Mouse (Mus musculus): Measurements from ENCODE around the gene Tmeff1.

The Tmeff1 gene

DNA sequence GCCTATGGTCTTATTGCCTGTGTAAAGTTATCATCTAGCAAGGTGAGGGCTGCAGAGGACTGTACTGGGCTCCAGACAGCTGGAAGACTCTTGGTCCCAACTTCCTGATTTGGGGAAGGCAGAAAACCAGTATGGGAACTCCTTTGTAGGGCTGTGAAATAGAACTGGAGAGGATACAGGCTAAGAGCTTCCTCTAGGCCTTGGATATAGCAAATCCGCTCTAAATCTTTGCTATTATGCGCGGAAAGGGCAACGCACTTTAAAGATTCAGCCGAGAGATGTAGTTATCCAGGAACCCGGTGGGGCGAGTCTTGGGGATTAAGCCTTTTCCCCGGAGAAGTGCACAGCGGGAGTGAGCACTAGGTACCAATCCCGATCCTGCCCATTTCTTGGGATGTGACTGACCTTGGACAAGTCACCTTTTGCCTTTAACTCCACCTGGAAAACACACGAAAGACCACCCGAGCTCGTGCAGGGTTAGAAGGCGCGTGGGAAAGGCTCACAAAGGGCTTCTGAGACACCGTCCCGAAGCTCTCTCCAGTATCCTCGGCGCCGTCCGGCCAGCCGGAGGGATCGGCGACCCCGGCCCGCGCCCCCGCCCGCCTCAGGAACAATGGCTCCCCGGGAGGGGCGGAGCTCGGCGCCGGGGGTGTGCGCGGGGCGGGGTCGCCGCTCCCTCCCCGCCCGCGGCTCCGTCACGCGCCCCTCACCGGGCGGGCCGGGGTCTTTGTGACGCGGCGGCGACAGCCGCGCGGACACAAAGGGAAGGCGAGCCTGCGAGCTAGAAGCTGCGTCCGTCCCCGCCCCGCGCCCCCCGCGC lies at the start of gene Tmeff1:
Tmeff1 (plus strand) TSS at position 754 of the 820 bp plus-strand sequence.
- no peak for DNase-seq

DNA sequence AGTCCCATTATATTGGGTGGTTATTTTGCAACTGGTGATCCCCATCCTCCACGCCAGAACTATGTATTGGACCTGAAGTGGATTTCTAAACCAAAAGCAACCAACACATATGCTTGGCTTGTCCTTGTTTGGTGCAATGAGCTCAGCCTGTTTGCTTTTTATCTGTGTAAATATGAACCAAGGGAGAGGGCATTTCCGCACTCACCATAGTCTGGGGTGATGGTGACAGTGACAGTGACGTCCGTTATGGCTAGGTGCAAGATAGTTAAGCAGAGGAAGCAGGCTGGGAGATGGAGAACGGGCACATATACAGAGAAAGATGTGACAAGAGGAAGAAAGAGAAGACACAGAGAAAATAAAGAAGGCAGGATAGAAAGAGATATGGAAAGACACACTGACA lies 48.7 kb upstream of the Tmeff1 start:
- DNase-seq = no peak

GRCm38 (mm10) chr4:48537024-48537423 lies 48.0 kb upstream of the Tmeff1 start:
- DNase-seq = no peak

- DNase-seq = no peak
These were observed 46.4 kb upstream of the Tmeff1 start for GRCm38 (mm10) chr4:48538581-48538980.

GRCm38 (mm10) chr4:48539841-48540575 lies 45.0 kb upstream of the Tmeff1 start, which contains the start of gene Msantd3:
Gene Msantd3 (plus strand): TSS chr4:48539935.
- DNase-seq = peak; percentile 69 to 71

DNA sequence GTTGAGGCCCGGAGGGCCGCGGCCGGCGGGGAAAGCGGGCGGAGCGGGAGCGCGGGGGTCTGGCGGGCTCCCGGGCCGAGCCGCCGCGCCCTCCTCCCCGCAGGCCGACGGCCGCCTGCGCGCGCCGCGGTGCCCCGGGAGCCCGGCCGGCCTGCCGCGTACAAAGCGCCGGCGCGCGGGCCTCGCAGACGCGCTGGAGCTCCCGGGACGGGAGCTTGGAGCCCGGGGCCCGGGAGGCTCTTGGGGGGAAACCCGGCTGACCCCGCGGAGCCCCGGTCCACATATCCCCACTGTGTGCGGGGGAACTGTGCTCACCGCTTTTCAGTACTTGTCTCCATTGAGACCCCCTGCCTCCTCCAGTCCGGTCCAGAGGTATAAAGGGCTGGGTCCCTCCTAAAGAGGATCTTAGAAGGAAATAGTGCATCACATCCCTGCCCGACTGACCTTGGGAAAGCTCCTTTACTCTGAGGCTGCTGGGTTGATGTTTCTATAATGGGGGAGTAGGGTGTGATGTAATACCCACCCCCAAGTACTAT lies 44.3 kb upstream of the Tmeff1 start:
- DNase-seq = peak; percentile 46 to 63

GRCm38 (mm10) chr4:48541526-48542250 lies 43.3 kb upstream of the Tmeff1 start:
- no peak for DNase-seq

- peak in 1 of 2 experiments; percentile 7 for DNase-seq
These were observed 42.6 kb upstream of the Tmeff1 start for GRCm38 (mm10) chr4:48542351-48542750.

DNA sequence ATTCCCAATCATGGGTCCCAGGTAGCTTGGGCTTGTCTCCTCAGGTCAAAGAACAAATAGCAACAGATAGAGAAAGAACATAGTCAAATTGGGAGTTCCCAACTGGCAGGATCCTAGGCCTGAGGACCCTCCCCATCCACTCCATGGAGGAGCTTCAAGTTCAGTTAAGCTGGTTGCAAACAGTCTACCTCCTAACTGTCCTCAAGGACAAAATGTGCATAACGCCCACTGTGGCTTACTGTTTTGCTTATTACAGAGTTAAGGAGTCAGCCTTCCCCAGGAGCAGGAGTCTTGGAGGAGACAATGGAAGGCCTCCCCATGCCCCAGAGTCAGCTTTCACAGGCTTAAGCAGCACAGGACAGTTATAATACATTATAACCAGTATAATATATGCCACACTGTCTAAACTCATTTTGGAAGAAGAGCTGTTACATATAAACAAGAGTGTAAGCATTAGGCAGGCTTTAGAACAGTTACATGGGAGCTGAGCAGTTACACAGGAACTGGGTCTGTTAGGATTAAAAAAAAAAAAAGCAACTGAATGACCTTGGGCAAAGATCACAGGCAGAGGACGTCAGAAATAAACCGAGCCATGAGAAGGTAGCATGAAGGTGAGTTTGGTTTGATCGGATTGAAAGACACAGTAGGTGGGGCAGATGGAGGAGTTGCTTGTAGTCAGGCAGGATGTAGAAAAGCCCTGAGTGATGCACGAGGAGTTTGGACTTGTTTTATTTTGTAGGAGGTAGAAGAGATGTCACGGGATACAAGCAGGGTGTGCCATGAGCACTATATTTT lies 41.7 kb upstream of the Tmeff1 start:
- no peak for DNase-seq

- DNase-seq = no peak
These were observed 40.8 kb upstream of the Tmeff1 start for GRCm38 (mm10) chr4:48544141-48544540.

DNA sequence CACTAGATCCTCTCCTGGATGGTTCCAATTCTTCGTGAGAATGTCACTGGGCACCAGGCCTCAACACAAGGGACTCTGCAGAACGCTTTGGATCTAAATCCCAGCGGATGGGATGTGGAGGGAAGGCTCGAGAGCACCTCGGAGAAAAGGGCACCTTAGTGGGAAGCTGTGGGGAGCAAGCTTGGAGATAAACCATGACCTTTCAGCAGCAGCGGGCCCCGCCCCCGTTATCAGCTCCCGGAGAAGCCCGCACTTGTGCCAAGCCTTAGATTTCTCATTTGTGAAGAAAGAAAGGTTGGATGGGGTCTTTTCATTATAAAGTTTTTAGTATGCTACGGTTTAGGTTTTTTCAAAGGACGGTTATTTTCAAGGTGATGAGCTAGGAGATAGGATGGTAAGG lies 39.0 kb upstream of the Tmeff1 start:
- DNase-seq = no peak

GRCm38 (mm10) chr4:48546568-48547496 lies 38.1 kb upstream of the Tmeff1 start:
- no peak for DNase-seq

DNA sequence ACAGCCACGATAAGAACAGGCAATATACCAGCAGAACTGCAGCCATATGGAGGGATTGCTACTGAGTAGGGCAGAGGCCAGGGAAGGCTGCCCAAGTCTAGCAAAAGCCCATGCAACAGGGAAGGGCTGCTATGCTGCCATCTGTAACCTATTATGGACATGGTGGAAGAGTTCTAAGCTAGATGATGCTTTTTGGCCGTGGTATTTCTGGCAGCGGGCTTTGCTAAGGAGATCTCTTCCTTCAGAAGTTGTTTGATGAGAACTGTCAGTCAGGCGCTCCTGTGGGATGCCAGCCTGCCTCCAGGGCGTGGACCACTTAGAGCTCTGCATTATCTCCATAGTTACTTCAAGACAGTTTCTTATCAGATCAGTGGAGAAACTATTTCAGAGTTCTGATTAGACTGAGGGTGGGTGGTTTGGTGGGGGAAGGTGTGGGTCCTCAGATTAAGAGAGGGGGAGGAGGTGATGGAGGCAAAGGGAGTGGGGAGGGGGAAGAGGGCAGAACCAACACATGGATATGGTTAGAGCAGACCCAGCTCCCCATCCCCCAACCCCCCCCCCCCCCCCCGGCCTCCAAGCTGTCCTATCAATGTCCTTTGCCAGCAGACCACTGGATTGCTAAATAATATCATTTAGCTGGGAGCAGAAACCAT lies 36.5 kb upstream of the Tmeff1 start:
- DNase-seq = peak; percentile 81 to 83

GRCm38 (mm10) chr4:48549661-48550060 lies 35.3 kb upstream of the Tmeff1 start:
- DNase-seq = no peak

DNA sequence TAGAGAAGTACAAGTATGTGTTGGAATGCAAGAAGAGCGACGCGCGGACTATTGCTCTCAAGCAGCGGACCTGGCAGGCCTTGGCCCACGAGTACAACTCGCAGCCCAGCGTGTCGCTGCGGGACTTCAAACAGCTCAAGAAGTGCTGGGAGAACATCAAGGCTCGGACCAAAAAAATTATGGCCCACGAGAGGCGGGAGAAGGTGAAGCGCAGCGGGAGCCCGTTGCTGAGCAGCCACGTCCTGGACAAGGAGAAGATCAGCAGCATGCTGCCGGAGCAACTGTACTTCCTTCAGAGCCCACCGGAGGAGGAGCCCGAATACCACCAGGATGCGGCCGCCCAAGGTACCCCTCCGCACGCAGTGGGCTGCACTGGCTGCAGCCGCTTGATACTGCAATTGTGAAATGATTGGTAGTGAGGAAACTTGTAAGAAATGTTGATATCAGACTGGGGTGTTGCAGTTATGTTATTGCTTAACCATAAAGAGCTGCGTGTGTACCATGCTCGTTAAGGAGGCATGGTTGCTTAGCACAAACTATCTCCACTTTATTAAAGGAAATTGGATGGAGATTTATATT lies 32.4 kb upstream of the Tmeff1 start:
- no peak for DNase-seq

- DNase-seq = no peak
These were observed 30.8 kb upstream of the Tmeff1 start for GRCm38 (mm10) chr4:48554132-48554531.

DNA sequence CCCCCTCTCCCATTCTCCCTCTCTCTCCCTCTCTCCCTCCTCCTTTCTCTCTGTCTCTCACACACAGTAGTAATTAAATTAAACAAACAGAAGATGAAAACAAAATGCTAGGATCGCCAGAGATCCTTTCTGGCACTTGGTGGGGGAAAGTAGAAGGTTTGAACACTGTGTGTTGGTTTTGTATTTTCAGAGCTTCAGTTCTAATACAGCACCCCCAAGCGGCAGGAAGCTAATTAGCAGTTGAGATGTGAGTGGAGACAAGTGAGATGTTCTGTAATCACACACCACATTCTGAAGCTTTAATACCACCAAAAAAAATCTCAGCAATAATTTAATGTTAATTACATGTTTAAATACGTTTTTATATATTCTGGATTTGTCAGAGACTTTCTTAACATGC lies 29.2 kb upstream of the Tmeff1 start:
- DNase-seq = peak; percentile 73 to 82

DNA sequence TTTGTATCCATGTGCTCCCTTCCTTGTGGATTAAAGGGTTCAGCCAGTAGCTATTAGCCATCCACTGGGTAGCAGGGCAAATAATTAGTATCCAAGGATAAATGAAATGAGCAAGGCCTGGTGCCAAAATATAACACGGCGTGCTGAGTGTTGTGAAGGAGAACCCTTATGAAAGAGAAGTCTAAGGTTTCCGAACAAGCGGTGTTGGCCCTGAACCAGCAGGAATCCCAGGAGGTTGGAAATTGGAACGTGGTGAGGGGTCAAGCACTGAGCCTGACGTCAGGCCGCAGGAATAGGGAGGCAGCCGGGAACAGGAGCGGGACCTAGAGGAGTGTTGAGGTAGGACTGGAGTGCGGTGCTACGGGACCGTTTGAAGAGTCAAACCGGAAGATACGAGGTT lies 25.3 kb upstream of the Tmeff1 start:
- DNase-seq = no peak

GRCm38 (mm10) chr4:48561824-48562223 lies 23.1 kb upstream of the Tmeff1 start:
- DNase-seq = no peak

- no peak for DNase-seq
These were observed 20.0 kb upstream of the Tmeff1 start for GRCm38 (mm10) chr4:48564962-48565361.
